Mouse (Mus musculus) thymus, postnatal 4 days (tissue): ENCODE measurements around the gene Mettl26.

Experiments
- DNase-seq: peaks from one replicate; pipeline ENCODE4 v3.0.0; 2021

Mettl26 gene

DNA sequence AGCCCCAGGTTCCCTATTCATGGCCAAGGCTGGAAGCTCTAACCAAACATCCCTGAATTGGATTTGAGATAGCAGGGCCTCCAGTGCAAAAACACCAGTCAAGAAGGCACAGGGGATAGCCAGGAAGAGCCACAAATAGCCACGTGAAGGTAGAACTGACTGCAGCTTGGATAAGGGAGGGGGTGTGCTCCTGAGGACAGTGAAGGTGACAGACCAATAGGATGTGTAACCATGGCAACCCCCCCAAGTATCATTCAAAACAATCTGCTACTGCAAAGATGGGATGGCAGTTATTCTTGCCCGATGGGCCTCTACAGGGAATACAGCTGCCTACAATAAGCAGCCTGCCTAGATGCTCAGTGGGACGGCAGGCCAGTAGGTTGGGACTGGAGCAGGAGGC, 37.3 kb upstream of the Mettl26 start:
- no peak for DNase-seq

DNA sequence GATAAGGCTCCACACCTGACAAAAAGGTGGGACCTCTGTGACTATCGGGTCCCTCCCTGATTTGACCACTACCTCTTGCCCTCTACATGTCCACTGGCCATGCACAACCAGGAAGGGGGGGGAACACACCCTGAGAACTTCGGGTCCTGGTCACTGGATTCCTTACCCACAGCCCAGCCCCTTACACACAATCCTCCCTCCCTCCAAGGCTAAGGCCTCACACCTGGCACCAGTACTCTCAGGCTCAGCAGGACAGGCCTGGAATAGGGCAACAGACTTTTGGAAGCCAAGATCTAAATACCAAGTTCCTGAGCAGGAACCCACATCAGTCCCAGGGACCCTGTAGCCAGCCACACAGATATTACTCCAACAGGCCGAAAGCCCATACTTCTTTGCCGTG, 36.0 kb upstream of the Mettl26 start:
- no peak for DNase-seq

DNA sequence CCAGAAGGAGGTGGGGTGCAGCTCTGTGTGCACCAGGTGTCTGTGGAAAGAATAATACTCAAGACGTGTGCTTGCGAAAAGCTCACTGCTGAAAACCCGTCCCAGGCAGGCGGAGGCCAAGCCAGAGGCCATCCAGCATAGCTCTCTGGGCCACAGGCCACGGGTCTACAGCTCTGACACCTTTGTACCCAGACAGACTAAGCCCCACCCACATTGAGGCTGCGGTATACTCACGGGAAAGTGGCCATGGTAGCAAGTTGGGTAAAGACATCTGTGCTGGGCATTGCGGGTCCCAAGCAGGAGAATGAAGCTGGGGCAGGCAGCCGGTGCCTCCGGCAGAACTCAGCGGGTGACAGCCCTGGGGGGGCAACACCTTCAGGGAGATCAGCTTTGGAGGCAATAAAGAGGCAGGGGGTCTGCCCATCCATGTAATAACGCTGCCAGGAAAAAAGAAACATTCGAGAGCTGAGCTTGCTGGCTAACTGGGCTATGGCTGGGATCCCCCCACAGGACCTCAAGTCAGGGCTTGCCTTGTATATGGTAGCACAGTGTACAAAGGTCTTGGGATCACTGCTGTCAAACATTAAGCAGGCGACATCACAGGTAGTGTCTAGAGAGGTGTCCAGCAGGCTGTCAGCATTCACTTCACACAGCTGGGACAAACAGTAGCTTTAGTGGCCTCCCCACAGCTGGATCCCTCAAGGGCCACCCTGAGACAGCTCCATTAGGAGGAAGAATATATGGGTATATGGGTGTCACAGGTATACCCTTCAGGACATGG, 35.2 kb upstream of the Mettl26 start:
- DNase-seq: no peak

DNA sequence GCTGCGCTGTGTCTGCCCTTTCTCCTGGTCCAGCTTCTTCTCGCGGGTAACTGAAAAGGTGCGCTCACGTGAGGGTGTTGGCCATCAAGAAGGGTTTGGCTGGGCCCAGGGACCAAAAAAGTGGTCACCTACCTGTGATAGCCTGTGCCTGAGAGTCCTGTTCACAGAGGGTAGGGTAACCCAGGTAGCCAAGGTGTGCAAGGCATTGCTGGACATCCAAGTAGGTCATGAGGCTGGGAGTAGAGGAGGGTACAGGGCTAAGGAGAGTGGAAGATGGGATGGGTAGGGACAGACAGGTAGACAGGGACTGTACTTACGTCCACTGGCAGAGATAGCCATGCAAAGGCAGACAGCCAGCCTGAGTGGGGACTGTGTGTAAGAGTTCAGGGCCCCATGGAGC, 34.4 kb upstream of the Mettl26 start:
- DNase-seq: no peak

DNA sequence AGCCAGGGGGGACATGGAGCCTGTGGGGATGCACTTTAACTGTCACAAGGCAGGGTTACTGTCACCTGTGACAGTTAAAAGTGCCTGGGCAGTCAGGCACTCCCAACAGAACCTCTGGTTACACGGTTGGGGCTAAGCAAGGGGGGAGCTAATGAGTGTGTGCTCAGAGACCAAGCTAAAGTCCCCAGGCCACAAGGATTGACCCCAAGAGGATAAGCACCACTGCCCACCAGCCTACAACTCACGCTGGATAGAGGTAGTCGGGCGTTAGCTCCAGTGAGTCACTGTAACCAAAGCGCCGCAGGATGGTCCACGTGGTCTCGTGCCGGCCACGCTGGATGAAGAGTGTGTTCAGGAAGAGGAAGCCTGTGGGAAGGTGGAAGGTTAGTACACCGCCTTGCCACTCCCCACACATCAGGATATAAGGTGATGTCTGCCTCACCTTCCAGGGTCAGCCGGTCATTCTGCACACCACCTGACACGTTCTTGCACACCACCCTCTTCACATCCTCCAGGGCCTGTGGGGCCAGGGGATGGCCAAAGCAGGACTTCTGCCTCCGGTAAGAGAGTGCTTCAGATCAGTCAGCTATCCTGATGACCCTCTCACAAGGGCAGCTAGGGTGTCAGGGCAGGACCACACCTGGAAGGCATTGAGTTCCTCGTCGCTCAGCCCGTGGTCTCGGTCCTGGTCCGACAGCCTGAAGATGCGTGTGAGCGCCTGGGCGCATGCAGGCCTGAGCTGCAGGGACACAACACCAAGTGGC, 33.6 kb upstream of the Mettl26 start, which contains the start of gene Gm20683:
TSS of gene Gm20683 (minus strand) at position 647 of the 764 bp plus-strand sequence.
- no peak for DNase-seq

DNA sequence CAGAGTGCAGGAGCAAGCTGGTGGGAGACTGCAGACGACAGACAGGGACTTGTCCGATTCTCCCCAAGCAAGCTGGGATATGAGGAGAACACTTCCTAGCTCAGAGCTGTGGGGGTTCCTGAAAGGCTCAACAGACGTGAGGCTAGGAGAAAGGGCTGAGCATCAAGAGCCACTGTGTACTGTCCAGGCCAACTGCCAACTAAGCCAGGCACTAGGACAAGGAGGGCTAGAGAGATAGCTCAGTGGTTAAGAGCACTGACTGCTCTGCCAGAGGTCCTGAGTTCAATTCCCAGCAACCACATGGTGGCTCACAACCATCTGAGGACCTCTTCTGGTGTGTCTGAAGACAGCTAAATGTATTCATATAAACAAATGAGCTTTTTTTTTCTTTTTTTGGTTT, 32.4 kb upstream of the Mettl26 start:
- DNase-seq: no peak

DNA sequence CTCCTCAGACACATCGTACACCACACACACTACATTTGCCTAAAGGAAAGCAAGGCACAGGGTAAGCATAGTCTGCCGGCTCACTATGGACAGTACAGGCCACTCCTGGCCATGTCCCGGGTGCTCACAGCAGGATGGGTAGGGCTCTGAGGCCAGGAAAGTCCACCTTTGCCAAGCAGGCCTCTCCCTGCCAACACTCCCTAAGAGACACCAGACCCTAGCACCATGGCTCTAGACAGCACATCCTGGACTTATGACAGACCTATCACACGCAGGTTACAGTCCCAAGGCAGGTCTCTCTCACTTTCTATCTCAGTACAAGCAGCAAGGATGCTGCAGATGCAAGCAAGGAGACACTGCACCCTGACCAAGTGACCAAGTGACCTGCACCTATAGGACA, 31.8 kb upstream of the Mettl26 start:
- DNase-seq: no peak

DNA sequence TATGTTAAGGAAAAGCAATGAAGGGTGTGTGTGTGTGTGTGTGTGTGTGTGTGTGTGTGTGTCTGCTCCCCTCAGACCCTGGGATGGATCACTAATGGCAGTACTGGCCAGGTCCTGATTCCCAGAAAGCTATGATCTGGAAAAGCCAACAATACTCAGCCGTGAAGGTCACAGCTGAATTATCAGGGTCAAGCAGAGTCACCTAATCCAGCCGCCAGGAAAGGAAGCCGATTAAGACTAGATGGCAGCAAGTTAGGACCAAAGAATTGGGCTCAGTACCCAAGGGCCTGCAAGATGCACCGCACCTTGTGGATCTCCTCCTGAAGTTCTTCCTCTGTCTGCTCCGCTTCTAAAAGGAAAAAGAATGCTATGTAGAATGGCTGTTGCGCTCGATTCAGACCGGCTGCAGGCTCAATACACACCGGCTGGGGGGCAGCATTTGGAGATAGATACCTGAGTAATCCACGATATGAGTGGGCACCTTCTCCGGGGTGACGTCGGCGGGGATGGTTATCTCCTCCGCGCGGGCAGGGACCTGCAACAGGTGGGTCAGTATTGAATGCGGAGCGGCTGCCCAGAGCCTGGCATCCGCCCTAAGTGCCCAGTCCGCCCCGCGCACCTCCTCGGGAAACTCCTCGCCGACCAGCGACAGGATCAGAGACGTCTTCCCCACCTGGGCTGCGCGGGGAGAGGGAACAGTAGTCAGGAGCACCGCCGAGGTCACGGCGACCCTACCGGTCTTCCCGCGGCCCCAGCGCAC, 31.1 kb upstream of the Mettl26 start:
- DNase-seq: no peak

DNA sequence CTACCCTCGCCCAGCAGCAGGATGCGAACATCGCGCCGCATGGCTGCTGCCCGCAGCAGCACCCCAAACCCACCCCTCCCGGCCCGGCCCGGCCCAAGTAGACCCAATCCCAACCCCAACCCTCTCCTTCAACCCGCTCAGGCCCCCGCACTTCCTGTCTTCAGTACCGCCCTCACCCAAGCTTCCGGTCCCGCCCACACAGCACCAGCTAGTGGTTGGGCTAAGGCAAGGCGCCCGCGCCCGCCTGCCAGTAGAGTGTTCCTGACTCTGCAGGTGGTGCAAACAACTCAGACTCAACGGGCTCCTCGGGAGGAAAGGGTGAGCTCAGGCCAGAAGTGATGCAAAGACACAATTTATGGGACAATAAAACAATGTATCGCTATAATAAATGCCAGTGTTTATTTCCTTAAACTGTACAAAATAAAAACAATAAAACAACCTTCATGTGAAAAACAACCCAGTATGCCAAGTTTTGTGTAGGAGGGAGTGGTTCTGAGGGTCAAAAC, 30.4 kb upstream of the Mettl26 start, which contains the start of gene Rhot2:
TSS of gene Rhot2 (minus strand) at position 456 of the 506 bp plus-strand sequence.
- peak; percentile 98 for DNase-seq

DNA sequence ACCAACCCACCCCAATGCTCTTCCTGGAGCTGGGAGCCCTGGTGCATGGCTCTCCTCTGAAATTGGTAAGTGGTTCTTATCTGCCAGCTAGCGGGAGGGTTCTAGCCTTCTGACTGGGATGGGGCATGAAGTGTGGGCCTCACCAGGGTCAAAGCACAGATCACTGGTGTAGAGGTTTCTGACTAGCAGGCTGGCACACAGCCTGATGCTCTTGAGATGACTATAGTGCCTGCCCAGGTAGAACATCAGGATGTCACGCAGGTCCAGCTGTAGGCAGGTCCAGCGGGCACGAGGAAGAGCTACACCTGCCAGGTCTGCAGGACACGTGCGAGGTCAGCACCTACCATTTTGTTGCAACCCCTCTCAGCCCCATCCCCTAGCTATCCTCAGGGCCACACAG, 14.6 kb upstream of the Mettl26 start:
- no peak for DNase-seq

DNA sequence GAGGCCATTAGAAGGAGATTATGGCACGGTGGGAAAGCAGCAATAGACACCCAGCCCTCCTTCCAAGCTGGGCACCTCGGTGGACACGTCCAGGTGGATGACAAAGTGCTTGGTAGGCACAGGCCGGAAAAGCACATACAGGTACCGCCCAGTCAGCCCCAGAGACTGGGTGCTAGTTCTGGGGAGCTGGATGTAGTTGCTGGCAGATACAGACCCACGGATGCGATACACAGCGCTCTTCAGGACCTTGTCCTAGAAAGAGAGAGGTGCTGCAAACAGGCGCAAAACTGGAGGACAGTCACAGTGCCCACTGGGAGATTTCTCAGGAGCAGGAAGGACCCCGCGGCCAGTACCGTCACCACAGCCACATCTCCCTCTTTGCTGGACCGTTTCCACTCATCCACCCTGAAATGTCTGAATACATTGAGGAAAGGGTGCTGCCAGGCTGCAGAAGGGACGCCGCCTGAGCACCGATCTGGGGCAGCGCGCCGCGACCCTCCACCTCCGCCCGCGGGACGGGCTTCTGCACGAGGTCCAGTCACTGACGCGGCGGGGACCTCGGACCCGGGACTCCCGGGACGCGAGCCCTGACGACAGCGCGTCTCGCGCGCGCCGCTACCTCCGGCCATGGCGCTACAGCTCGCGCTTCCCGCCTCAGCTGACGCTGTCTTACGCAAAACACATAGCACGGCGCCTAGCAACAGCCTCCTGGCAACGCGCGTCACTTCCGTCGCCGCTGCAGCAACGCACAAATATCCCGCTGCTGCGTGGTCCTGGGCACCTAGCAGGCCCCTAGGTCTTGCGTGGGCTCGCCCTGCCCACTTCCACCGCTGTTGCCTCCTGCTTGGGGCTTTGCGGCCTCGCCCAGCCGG, 13.8 kb upstream of the Mettl26 start, which contains the start of gene Wdr90:
TSS of gene Wdr90 (minus strand) at position 670 of the 872 bp plus-strand sequence.
- peak; percentile 89 for DNase-seq

DNA sequence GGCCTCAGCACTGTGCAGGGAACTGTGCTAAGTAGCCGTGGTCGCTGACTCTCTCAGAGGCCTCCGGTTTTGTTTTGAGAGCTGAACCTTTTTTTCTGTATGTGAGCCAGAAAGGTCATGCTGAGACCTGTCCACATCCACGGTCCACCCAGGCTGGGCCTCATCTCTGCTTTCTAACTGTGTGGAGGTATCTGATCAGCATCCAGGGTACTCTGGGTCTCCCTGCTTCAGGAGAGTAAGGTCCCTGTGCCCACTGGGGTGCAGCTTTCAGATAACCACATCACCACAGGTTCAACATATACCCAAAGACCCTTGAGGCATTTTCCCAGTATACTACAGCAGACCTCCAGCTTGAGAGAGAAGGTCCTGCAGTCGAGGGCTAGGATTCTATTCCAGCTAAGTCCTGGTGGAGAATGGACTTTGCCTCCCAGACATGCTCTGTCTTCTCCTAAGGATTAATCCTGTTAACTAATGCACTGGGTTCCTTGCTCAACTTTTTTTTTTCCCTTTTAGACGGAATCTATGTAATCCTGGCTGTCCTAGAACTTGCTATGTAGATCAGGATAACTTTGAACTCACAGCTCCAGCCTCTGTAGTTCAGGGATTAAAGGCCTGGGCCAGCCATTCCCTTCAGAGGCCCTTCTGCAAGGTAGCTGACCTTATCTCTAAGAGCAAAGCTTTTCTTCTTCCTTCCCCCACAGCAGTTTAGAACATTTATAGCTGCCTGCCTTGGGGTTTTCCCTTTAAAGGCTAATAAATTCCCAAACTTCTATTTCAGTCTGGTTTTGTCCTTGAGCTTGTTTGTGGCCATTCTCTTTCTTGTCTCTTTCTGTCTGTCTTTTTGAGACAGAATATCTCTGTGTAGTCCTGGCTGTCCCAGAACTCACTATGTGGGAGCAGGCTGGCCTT, 12.9 kb upstream of the Mettl26 start:
- DNase-seq: no peak

DNA sequence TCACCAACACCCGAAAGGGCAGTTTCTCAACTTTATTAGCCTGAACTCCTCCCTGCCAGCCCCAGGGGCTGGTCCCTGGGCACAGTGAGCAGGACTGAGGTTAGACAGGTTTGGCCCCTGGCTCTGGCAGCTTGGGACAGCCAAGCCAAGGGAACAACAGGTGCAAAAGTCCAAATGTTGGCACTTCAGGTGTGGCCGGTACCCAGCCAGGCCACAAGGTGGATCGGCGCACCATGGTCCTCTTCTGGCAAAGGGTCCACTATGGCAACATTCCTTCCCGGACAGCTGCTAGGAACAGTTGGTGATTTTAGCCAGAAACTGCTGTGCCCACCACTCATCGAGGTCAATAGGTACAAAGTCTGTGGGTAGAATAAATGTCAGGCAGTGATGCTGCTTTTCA, 11.2 kb upstream of the Mettl26 start:
- no peak for DNase-seq

DNA sequence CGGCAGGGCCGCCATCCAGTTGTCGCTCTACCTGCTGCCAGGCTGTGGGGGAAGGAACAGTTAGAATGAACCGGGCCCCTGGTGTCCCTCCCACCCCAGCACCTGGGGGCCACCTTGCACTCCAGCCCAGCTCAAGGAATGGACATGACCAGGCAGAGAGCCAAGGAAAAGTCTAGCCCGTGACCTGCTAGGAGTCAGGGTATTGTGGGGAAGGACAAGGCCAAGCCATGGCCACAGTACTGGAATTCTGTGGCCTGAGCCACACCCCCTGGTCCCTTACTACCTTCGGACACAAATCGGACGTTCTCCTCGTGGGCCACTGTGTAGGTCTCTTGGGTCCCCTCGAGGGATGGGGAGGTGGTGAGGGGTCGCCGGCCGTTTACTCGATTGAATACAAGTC, 10.6 kb upstream of the Mettl26 start:
- DNase-seq: no peak

DNA sequence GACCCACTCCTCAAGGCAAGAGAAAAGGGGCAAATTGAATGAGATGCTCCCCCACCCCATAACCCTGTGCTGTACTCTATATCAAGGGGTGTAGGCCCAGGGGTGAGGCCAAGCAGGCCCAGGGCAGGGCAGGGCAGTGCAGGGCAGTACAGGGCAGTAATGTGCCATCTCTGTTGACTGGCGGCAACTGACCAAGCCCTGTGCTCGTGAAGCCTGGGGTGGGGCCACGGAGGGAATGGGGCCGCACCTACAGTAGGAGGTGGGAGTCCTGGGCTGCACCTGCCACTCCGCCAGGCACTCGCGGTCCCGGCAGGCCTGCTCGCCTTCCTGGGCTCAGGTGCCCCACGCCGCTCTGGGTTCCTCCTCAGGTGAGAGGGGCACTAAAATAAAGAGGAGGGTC, 9.6 kb upstream of the Mettl26 start:
- no peak for DNase-seq

DNA sequence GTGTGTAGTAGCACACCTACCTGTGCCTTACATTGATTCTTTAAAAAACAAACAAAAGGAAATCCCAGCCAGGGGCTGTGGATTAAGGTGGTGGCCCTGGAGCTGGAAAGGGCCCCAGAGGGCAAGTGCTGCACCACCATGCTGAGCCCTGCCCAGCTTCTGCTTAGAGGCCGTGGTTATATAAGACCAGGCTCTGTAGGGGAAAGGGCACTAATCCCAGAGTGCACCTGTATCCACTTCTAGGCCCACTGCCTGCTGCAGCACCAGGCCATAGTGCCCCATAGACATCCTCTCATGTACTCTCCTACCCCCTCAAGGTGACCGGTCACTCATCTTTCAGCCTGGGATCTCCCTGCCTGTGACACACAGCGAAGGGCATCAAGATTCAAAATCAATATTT, 8.7 kb upstream of the Mettl26 start:
- DNase-seq: no peak

DNA sequence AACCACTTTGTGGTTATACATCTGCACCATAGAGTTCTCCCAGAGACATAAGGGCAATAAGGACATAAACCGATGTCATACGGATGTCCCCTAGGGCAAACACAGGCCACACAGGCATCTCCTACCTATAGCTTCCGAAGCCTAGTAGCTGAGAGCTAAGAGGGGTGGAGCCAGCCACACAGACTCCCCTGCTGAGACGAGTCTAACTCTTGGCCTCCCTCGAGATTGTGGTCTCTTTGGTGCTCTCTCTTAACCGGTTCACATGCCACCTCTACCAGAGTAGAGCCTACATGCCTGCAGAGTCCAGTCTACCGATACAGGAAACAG, 7.4 kb upstream of the Mettl26 start:
- DNase-seq: peak; percentile 56

DNA sequence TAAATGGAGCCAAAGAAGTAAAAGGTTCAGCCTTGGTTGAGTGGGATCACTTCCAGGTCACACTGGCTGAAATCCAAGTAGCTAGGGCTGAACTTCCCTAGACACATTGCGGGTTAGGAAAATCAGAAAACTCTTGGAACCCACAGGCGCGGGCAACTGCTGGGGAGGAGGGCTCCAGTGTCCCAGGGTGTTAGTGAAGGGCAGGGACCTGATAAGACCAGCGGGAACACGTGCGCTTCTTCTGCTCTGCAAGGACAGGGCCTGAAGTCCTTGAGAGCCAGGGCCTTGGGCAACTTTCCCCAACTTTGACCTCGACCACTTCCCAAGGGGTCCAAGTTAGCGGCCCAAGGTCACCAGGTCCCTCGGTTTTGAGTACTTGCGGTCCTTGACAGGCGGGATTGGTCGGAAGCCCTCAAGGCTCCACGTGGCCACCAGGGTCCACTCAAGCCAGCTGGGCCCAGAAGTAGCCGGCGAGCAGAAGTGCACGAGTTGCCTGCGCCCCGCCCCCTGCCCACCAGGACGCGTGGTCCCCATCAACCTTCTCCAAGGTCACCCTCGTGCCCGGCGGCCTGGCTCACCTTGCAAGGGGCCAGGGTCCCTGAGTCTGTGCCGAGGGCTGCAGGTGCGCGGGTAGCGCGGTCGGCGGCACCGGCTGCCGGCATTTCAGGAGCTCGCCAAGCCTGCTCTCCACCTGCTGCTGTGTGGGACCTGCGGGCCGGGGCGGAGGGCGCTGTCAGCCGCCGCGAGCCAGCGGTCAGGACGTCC, 6.9 kb upstream of the Mettl26 start:
- DNase-seq: no peak

DNA sequence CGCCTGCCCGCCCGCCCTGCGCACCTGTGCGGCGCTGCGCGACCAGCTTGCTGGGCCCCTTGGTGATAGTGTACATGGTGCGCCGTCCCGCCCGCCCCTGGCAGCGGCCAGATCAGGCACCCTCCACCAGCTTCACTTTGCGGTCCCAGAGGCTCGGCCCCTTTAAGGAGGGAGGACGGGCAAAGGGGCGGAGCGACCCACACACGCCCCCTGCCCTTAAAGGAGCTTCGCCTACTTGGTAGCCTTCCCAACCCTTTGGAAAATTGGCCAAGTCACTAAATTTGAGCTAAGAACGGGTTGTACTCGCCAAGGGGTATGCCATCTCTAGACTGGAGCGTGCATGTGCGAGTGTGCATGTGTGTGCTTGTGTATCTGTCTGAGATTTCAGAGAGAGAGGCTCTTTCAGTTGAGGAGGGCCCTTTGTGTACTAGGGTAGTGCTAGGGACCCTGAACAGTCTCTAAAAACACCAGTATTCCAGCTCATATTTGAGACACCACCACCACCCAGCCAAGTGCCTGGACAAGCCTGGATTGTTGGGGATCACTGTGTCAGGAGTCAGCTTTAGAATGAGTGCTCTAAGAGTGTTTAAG, 6.2 kb upstream of the Mettl26 start, which contains the start of gene Mcrip2:
TSS of gene Mcrip2 (minus strand) at position 164 of the 591 bp plus-strand sequence.
- peak; percentile 78 for DNase-seq

DNA sequence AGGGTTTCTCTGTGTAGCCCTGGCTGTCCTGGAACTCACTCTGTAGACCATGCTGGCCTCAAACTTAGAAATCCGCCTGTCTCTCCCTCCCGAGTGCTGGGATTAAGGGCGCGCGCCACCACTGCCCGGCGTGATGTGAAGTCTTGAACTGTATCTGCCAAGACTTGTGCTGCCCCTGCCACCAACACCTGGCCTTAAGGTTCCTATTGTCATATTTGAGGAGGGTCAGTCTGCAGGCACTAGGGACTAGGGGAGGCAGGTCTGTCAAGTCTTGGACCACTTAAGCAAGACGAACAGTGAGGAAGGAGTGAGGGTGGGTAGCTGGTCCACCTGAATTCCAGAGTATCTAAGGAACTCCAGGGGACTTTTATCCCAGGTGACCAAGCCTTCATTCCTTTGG, 5.4 kb upstream of the Mettl26 start:
- DNase-seq: no peak
